Mouse (Mus musculus): Measurements from ENCODE around the gene Bcas3. TPM values are rescaled to one million over a fixed set of nuclear protein-coding genes. Genes with fewer than 3 reads are reported as not detected.

Bcas3 gene
- total RNA-seq, 2 experiments from 2014 or later: 19.8 to 22.1 TPM

- no peak for ATAC-seq (replicated peaks; ENCODE audit: poor library complexity)
Measured at GRCm38 (mm10) chr11:85734317-85735211, 381.6 kb downstream of the Bcas3 start.

GRCm38 (mm10) chr11:85737227-85737626 is 384.3 kb downstream of the Bcas3 start:
- no peak for ATAC-seq (replicated peaks; ENCODE audit: poor library complexity)

GRCm38 (mm10) chr11:85737893-85738292 is 384.9 kb downstream of the Bcas3 start:
- ATAC-seq (replicated peaks; ENCODE audit: poor library complexity): no peak

GRCm38 (mm10) chr11:85738585-85738984 is 385.6 kb downstream of the Bcas3 start:
- no peak for ATAC-seq (replicated peaks; ENCODE audit: poor library complexity)

GRCm38 (mm10) chr11:85739266-85739977 is 386.5 kb downstream of the Bcas3 start:
- no peak for ATAC-seq (replicated peaks; ENCODE audit: poor library complexity)

- ATAC-seq (replicated peaks; ENCODE audit: poor library complexity): no peak
Measured at GRCm38 (mm10) chr11:85746373-85746772, 393.4 kb downstream of the Bcas3 start.

- ATAC-seq (replicated peaks; ENCODE audit: poor library complexity): no peak
Measured at GRCm38 (mm10) chr11:85748891-85749290, 395.9 kb downstream of the Bcas3 start.

GRCm38 (mm10) chr11:85751171-85751570 is 398.2 kb downstream of the Bcas3 start:
- no peak for ATAC-seq (replicated peaks; ENCODE audit: poor library complexity)

- ATAC-seq (replicated peaks; ENCODE audit: poor library complexity): no peak
Measured at GRCm38 (mm10) chr11:85754631-85755502, 401.9 kb downstream of the Bcas3 start.

GRCm38 (mm10) chr11:85755503-85756044 is 402.6 kb downstream of the Bcas3 start:
- ATAC-seq (replicated peaks; ENCODE audit: poor library complexity): no peak

GRCm38 (mm10) chr11:85758891-85759290 is 405.9 kb downstream of the Bcas3 start:
- ATAC-seq (replicated peaks; ENCODE audit: poor library complexity): peak; percentile 77

GRCm38 (mm10) chr11:85759634-85760439 is 406.9 kb downstream of the Bcas3 start:
- no peak for ATAC-seq (replicated peaks; ENCODE audit: poor library complexity)

- no peak for ATAC-seq (replicated peaks; ENCODE audit: poor library complexity)
Measured at GRCm38 (mm10) chr11:85760486-85761141, 407.6 kb downstream of the Bcas3 start.

- ATAC-seq (replicated peaks; ENCODE audit: poor library complexity): no peak
Measured at GRCm38 (mm10) chr11:85761170-85761569, 408.2 kb downstream of the Bcas3 start.

GRCm38 (mm10) chr11:85763655-85764054 is 410.7 kb downstream of the Bcas3 start:
- no peak for ATAC-seq (replicated peaks; ENCODE audit: poor library complexity)

- no peak for ATAC-seq (replicated peaks; ENCODE audit: poor library complexity)
Measured at GRCm38 (mm10) chr11:85766106-85766723, 413.2 kb downstream of the Bcas3 start.

GRCm38 (mm10) chr11:85766811-85767210 is 413.8 kb downstream of the Bcas3 start:
- ATAC-seq (replicated peaks; ENCODE audit: poor library complexity): no peak

GRCm38 (mm10) chr11:85769740-85770139 is 416.8 kb downstream of the Bcas3 start:
- ATAC-seq (replicated peaks; ENCODE audit: poor library complexity): peak; percentile 46; the same call in 1 of the 2 replicates

GRCm38 (mm10) chr11:85773391-85773790 is 420.4 kb downstream of the Bcas3 start:
- ATAC-seq (replicated peaks; ENCODE audit: poor library complexity): no peak
